Mouse (Mus musculus) right cerebral cortex, postnatal 25 days (tissue): Measurements from ENCODE around the gene Mxra8.
A peak's percentile ranks its signal among the peaks of the same experiment; 100 is the strongest.

ENCODE experiments used
- DNase-seq: peaks from one replicate; pipeline ENCODE4 v3.0.0; 2022

The Mxra8 gene

GRCm38 (mm10) chr4:155839483-155839910 lies at the start of gene Mxra8:
TSS of gene Mxra8 (plus strand) at chr4:155839680.
- no peak for DNase-seq

GRCm38 (mm10) chr4:155790021-155790489 lies 49.4 kb upstream of the Mxra8 start, which contains the start of gene Ankrd65:
TSS of gene Ankrd65 (plus strand) at chr4:155790439.
- no peak for DNase-seq

- no peak for DNase-seq
These were observed 48.8 kb upstream of the Mxra8 start for GRCm38 (mm10) chr4:155790650-155791161.

- no peak for DNase-seq
These were observed 48.1 kb upstream of the Mxra8 start for GRCm38 (mm10) chr4:155791240-155791933.

GRCm38 (mm10) chr4:155793730-155794129 lies 45.8 kb upstream of the Mxra8 start:
- no peak for DNase-seq

- DNase-seq, result no peak
These were observed 37.4 kb upstream of the Mxra8 start for GRCm38 (mm10) chr4:155802075-155802474.

GRCm38 (mm10) chr4:155802741-155803339 lies 36.6 kb upstream of the Mxra8 start, which contains the start of gene Mrpl20:
TSS of gene Mrpl20 (plus strand) at chr4:155802878.
- DNase-seq, result no peak

- peak; percentile 94 for DNase-seq
These were observed 36.0 kb upstream of the Mxra8 start for GRCm38 (mm10) chr4:155803340-155804041.

GRCm38 (mm10) chr4:155807841-155808240 lies 31.6 kb upstream of the Mxra8 start:
- no peak for DNase-seq

- peak; percentile 94 for DNase-seq
These were observed 27.4 kb upstream of the Mxra8 start, which contains the start of gene Ccnl2 for GRCm38 (mm10) chr4:155811929-155812664. TSS of gene Ccnl2 (plus strand) at chr4:155812489.

- no peak for DNase-seq
These were observed 26.8 kb upstream of the Mxra8 start for GRCm38 (mm10) chr4:155812665-155813181.

- no peak for DNase-seq
These were observed 21.9 kb upstream of the Mxra8 start for GRCm38 (mm10) chr4:155817533-155817932.

- no peak for DNase-seq
These were observed 18.5 kb upstream of the Mxra8 start for GRCm38 (mm10) chr4:155821025-155821424.

GRCm38 (mm10) chr4:155823443-155823842 lies 16.0 kb upstream of the Mxra8 start:
- no peak for DNase-seq

- DNase-seq, result no peak
These were observed 9.6 kb upstream of the Mxra8 start for GRCm38 (mm10) chr4:155829866-155830265.

GRCm38 (mm10) chr4:155830596-155830995 lies 8.9 kb upstream of the Mxra8 start:
- DNase-seq, result no peak

GRCm38 (mm10) chr4:155831205-155831766 lies 8.2 kb upstream of the Mxra8 start, which contains the start of gene Aurkaip1:
TSS of gene Aurkaip1 (plus strand) at chr4:155831272.
- peak; percentile 95 for DNase-seq

- no peak for DNase-seq
These were observed 7.6 kb upstream of the Mxra8 start for GRCm38 (mm10) chr4:155831831-155832230.

GRCm38 (mm10) chr4:155832321-155832720 lies 7.2 kb upstream of the Mxra8 start:
- no peak for DNase-seq

GRCm38 (mm10) chr4:155833234-155833633 lies 6.2 kb upstream of the Mxra8 start:
- no peak for DNase-seq

- DNase-seq, result peak; percentile 67
These were observed 5.6 kb upstream of the Mxra8 start for GRCm38 (mm10) chr4:155833836-155834235.
